Mouse (Mus musculus): Measurements from ENCODE around the gene Pou3f3. TPM values are rescaled to one million over a fixed set of nuclear protein-coding genes. Genes with fewer than 3 reads are reported as not detected.

Pou3f3 gene
- polyA plus RNA-seq, 1 experiment from 2014 or later: 8.8 TPM

- Histone ChIP-seq H3K9ac (ENCODE audit: low read depth, low read length) (peak overlapping the region; percentile 79), H3K9me3 (ENCODE audit: control insufficient read depth, low read length) (no peaks in the 10 kb centered on the region), H3K4me3 (ENCODE audit: low read length) (peak overlapping the region; percentile 59), H3K4me2 (replicated peaks; ENCODE audit: low read depth, low read length) (peak overlapping the region; percentile 61), H3K36me3 (ENCODE audit: control insufficient read depth, insufficient read depth, low read length) (no peaks in the 10 kb centered on the region), H3K4me1 (ENCODE audit: control insufficient read depth, insufficient read depth, low read length) (no peaks in the 10 kb centered on the region), H3K27me3 (ENCODE audit: control insufficient read depth, insufficient read depth, low read length) (peaks cover 80% of the 10 kb centered on the region), H3K27ac (ENCODE audit: low read depth, low read length) (peak overlapping the region; percentile 47; the same call in 1 of the 2 replicates)
- under 1% methylated on average over 56 of the region's 57 CpGs for WGBS
- no peak for ATAC-seq (ENCODE audit: low FRiP score, low TSS enrichment)
Observed at GRCm38 (mm10) chr1:42698584-42699333, 3.2 kb downstream of the Pou3f3 start.

GRCm38 (mm10) chr1:42699471-42699871, 3.9 kb downstream of the Pou3f3 start:
- Histone ChIP-seq H3K9ac (ENCODE audit: low read depth, low read length) (peak overlapping the region; percentile 79), H3K4me3 (ENCODE audit: low read length) (peak overlapping the region; percentile 59), H3K4me1 (ENCODE audit: control insufficient read depth, insufficient read depth, low read length) (no peaks in the 10 kb centered on the region), H3K36me3 (ENCODE audit: control insufficient read depth, insufficient read depth, low read length) (no peaks in the 10 kb centered on the region), H3K27me3 (ENCODE audit: control insufficient read depth, insufficient read depth, low read length) (peaks cover 82% of the 10 kb centered on the region), H3K27ac (ENCODE audit: low read depth, low read length) (no peak overlapping the region; the same call in none of the 2 replicates), H3K4me2 (replicated peaks; ENCODE audit: low read depth, low read length) (peak overlapping the region; percentile 61; the same call in 1 of the 2 replicates), H3K9me3 (ENCODE audit: control insufficient read depth, low read length) (no peaks in the 10 kb centered on the region)
- no peak for ATAC-seq (ENCODE audit: low FRiP score, low TSS enrichment)
- WGBS: 1% methylated on average over 19 of the region's 19 CpGs

GRCm38 (mm10) chr1:42700171-42700570, 4.6 kb downstream of the Pou3f3 start:
- H3K27me3 ChIP-seq (ENCODE audit: control insufficient read depth, insufficient read depth, low read length): peaks cover 80% of the 10 kb centered on the region
- peak overlapping the region; percentile 34 for H3K4me2 ChIP-seq (replicated peaks; ENCODE audit: low read depth, low read length)
- no peak overlapping the region for H3K27ac ChIP-seq (ENCODE audit: low read depth, low read length)
- peak overlapping the region; percentile 28 for H3K4me3 ChIP-seq (ENCODE audit: low read length)
- H3K9ac ChIP-seq (ENCODE audit: low read depth, low read length): peak overlapping the region; percentile 42
- WGBS: 8% methylated on average over 3 of the region's 3 CpGs
- H3K9me3 ChIP-seq (ENCODE audit: control insufficient read depth, low read length): no peaks in the 10 kb centered on the region
- no peaks in the 10 kb centered on the region for H3K36me3 ChIP-seq (ENCODE audit: control insufficient read depth, insufficient read depth, low read length)
- H3K4me1 ChIP-seq (ENCODE audit: control insufficient read depth, insufficient read depth, low read length): no peaks in the 10 kb centered on the region
- no peak for ATAC-seq (ENCODE audit: low FRiP score, low TSS enrichment)

- Histone ChIP-seq H3K27me3 (ENCODE audit: control insufficient read depth, insufficient read depth, low read length) (peaks cover 84% of the 10 kb centered on the region), H3K4me1 (ENCODE audit: control insufficient read depth, insufficient read depth, low read length) (no peaks in the 10 kb centered on the region), H3K9me3 (ENCODE audit: control insufficient read depth, low read length) (no peaks in the 10 kb centered on the region), H3K9ac (ENCODE audit: low read depth, low read length) (peak overlapping the region; percentile 47; the same call in 1 of the 2 replicates), H3K27ac (ENCODE audit: low read depth, low read length) (no peak overlapping the region), H3K4me3 (ENCODE audit: low read length) (peak overlapping the region; percentile 28; the same call in 1 of the 2 replicates), H3K36me3 (ENCODE audit: control insufficient read depth, insufficient read depth, low read length) (no peaks in the 10 kb centered on the region), H3K4me2 (replicated peaks; ENCODE audit: low read depth, low read length) (peak overlapping the region; percentile 37)
- WGBS: 13% methylated on average over 1 of the region's 1 CpGs
- ATAC-seq (ENCODE audit: low FRiP score, low TSS enrichment): no peak
Observed at GRCm38 (mm10) chr1:42700815-42701214, 5.2 kb downstream of the Pou3f3 start.

GRCm38 (mm10) chr1:42701833-42702611, 6.5 kb downstream of the Pou3f3 start:
- Histone ChIP-seq H3K4me1 (ENCODE audit: control insufficient read depth, insufficient read depth, low read length) (no peaks in the 10 kb centered on the region), H3K27me3 (ENCODE audit: control insufficient read depth, insufficient read depth, low read length) (peaks cover 82% of the 10 kb centered on the region), H3K27ac (ENCODE audit: low read depth, low read length) (no peak overlapping the region), H3K4me3 (ENCODE audit: low read length) (peak overlapping the region; percentile 1; the same call in 1 of the 2 replicates), H3K9ac (ENCODE audit: low read depth, low read length) (no peak overlapping the region), H3K36me3 (ENCODE audit: control insufficient read depth, insufficient read depth, low read length) (no peaks in the 10 kb centered on the region), H3K4me2 (replicated peaks; ENCODE audit: low read depth, low read length) (peak overlapping the region; percentile 37), H3K9me3 (ENCODE audit: control insufficient read depth, low read length) (no peaks in the 10 kb centered on the region)
- no peak for ATAC-seq (ENCODE audit: low FRiP score, low TSS enrichment)
- 8% methylated on average over 5 of the region's 5 CpGs for WGBS

GRCm38 (mm10) chr1:42702984-42703383, 7.4 kb downstream of the Pou3f3 start:
- Histone ChIP-seq H3K4me2 (replicated peaks; ENCODE audit: low read depth, low read length) (peak overlapping the region; percentile 19), H3K27me3 (ENCODE audit: control insufficient read depth, insufficient read depth, low read length) (peaks cover 82% of the 10 kb centered on the region), H3K9me3 (ENCODE audit: control insufficient read depth, low read length) (no peaks in the 10 kb centered on the region), H3K4me3 (ENCODE audit: low read length) (peak overlapping the region; percentile 16; the same call in 1 of the 2 replicates), H3K9ac (ENCODE audit: low read depth, low read length) (no peak overlapping the region), H3K27ac (ENCODE audit: low read depth, low read length) (peak overlapping the region; percentile 55; the same call in 1 of the 2 replicates), H3K36me3 (ENCODE audit: control insufficient read depth, insufficient read depth, low read length) (no peaks in the 10 kb centered on the region), H3K4me1 (ENCODE audit: control insufficient read depth, insufficient read depth, low read length) (no peaks in the 10 kb centered on the region)
- ATAC-seq (ENCODE audit: low FRiP score, low TSS enrichment): no peak
- WGBS: 2% methylated on average over 9 of the region's 9 CpGs

GRCm38 (mm10) chr1:42703424-42703823, 7.9 kb downstream of the Pou3f3 start:
- Histone ChIP-seq H3K4me2 (replicated peaks; ENCODE audit: low read depth, low read length) (peak overlapping the region; percentile 19), H3K27ac (ENCODE audit: low read depth, low read length) (peak overlapping the region; percentile 55; the same call in 1 of the 2 replicates), H3K9ac (ENCODE audit: low read depth, low read length) (peak overlapping the region; percentile 5; the same call in 1 of the 2 replicates), H3K36me3 (ENCODE audit: control insufficient read depth, insufficient read depth, low read length) (no peaks in the 10 kb centered on the region), H3K27me3 (ENCODE audit: control insufficient read depth, insufficient read depth, low read length) (peaks cover 82% of the 10 kb centered on the region), H3K4me1 (ENCODE audit: control insufficient read depth, insufficient read depth, low read length) (no peaks in the 10 kb centered on the region), H3K9me3 (ENCODE audit: control insufficient read depth, low read length) (no peaks in the 10 kb centered on the region), H3K4me3 (ENCODE audit: low read length) (peak overlapping the region; percentile 16; the same call in 1 of the 2 replicates)
- WGBS: 5% methylated on average over 7 of the region's 7 CpGs
- peak; percentile 28; the same call in 1 of the 2 replicates for ATAC-seq (ENCODE audit: low FRiP score, low TSS enrichment)

- Histone ChIP-seq H3K4me2 (replicated peaks; ENCODE audit: low read depth, low read length) (peak overlapping the region; percentile 19; the same call in 1 of the 2 replicates), H3K27ac (ENCODE audit: low read depth, low read length) (peak overlapping the region; percentile 55; the same call in 1 of the 2 replicates)
- WGBS: under 1% methylated on average over 26 of the region's 26 CpGs
Observed at GRCm38 (mm10) chr1:42703851-42704613, 8.5 kb downstream of the Pou3f3 start.

More at GRCm38 (mm10) chr1:42703851-42704613, 8.5 kb downstream of the Pou3f3 start:
- Histone ChIP-seq H3K36me3 (ENCODE audit: control insufficient read depth, insufficient read depth, low read length) (no peaks in the 10 kb centered on the region), H3K4me1 (ENCODE audit: control insufficient read depth, insufficient read depth, low read length) (no peaks in the 10 kb centered on the region), H3K9ac (ENCODE audit: low read depth, low read length) (no peak overlapping the region), H3K9me3 (ENCODE audit: control insufficient read depth, low read length) (no peaks in the 10 kb centered on the region), H3K27me3 (ENCODE audit: control insufficient read depth, insufficient read depth, low read length) (peaks cover 82% of the 10 kb centered on the region), H3K4me3 (ENCODE audit: low read length) (peak overlapping the region; percentile 16; the same call in 1 of the 2 replicates)
- peak; percentile 58 for ATAC-seq (ENCODE audit: low FRiP score, low TSS enrichment)
